Mouse (Mus musculus): Measurements from ENCODE around the gene Zmynd12. TPM values are rescaled to one million over a fixed set of nuclear protein-coding genes. Genes with fewer than 3 reads are reported as not detected.
A peak's percentile ranks its signal among the peaks of the same experiment; 100 is the strongest.

The Zmynd12 gene
- total RNA-seq, 2 experiments from 2014 or later: not detected

DNA sequence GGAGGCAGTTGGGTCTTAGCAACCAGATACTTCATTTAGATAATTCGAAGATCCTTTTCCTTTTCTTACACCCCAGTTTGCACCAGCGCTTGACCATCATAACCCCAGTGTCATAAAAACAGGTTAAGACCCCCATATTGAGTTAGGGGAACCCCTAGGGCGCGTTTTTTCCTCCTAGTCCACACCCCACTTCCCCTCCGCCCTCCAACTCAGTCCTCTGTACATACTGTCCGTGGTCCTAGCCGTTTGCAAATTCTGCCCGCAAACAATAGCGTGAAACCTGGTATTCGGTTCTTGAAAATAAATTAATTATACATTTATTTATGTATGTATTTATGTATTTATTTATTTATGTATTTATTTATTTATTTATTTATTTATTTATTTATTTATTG lies 70.3 kb downstream of the Zmynd12 start:
- intact Hi-C loops (cut with DNase I): loop anchor here (5.0 kb wide), 1 partner anchor 174 kb away; no protein-coding TSS in a partner anchor
- no peak for DNase-seq

DNA sequence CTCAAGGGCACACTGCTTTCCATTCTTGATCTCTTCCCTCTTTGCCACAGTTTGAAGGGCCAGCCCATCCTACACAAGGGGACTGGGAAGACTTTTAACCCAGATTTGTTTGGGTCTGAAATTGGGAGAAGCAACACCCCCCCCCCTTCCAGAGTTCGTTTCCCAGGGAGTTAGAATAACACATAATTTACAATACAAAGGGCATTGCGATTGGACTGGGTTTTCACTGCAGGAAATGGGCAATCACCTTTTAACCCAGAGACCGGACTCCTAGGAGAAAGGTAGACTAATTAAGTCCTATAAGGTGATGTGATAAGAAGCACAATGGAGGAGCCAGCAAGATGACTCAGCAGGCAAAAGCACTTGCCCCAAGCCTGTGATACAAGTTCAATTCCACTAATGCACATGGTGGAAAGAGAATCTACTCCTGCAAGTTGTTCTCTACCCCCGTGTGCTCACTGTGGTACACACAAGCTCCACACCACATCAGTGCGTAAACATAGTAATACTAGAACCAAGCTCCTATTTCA lies 75.8 kb downstream of the Zmynd12 start:
- no peak for DNase-seq
- intact Hi-C loops (cut with DNase I): no loop called here

DNA sequence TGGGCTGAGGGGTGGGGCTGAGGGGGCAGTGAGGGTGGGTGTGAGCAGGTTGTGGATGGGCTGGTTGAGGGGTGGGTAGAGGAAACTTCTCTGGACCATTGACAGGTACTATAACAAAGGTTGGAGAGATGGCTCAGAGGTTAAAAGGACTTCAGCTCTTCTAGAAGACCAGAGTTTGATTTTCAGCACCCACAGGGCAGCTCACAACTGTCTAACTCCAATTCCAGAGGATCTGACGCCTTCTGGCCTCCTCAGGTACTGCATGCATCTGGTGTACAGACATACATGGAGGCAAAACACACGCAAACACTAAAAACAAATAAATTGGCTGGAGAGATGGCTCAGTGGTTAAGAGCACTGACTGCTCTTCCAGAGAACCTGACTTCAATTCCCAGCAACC lies 89.0 kb downstream of the Zmynd12 start:
- intact Hi-C loops (cut with DNase I): loop anchor here (5.0 kb wide), 1 partner anchor 49 kb away; no protein-coding TSS in a partner anchor
- DNase-seq: no peak

DNA sequence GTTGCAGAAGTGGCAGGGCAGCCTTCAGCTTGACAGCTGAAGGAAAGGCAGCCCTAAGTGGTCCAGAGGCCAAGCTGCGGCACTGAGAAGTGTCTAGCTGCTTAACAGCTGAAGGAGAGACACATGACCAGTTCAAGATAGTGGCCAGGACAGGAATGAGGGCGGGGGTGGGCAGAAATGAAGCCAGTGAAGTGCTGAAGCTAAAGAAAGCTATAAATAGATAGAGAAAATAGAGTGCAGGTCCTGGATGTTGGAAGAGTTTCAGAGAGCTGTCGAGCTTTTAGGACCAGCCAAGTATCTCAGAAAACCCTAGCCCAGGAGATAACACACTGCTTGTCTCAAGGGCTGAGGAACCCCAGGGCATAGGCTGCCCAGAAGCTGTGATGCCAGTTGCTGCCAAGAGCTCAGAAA lies 90.1 kb downstream of the Zmynd12 start:
- intact Hi-C loops (cut with DNase I): loop anchor here (5.0 kb wide), 1 partner anchor 50 kb away; no protein-coding TSS in a partner anchor
- DNase-seq: peak in 1 of 2 experiments; percentile 9

Other genes starting within 250 kb of the Zmynd12 start
- gene Zfp691, start 248.6 kb upstream of the Zmynd12 start, total RNA-seq (2021): 10 to 100 TPM; 20.0 to 21.5 TPM
- under 1 TPM in 1 of 2 experiments, not detected in 1; 0.11 TPM for gene Ermap, start 232.8 kb upstream of the Zmynd12 start, total RNA-seq (2021)
- 10 to 100 TPM; 19.0 to 19.6 TPM for gene Svbp, start 227.5 kb upstream of the Zmynd12 start, total RNA-seq (2021)
- not detected for gene Tmem269, start 204.6 kb upstream of the Zmynd12 start, total RNA-seq (2021)
- gene AU022252, start 190.1 kb upstream of the Zmynd12 start, total RNA-seq (2021): 10 to 100 TPM; 22.2 to 24.5 TPM
- gene P3h1, start 189.9 kb upstream of the Zmynd12 start, total RNA-seq (2021): 10 to 100 TPM; 13.3 to 15.1 TPM
- gene Cldn19, start 167.4 kb upstream of the Zmynd12 start, total RNA-seq (2021): not detected
- 100 to 1,000 TPM; 786 to 814 TPM for gene Ybx1, start 128.2 kb upstream of the Zmynd12 start, total RNA-seq (2021)
- gene Ppih, start 102.3 kb upstream of the Zmynd12 start, total RNA-seq (2021): 10 to 100 TPM in 1 of 2 experiments, 1 to 10 TPM in 1; 9.4 to 12.2 TPM
- under 1 TPM in 1 of 2 experiments, not detected in 1; 0.36 TPM for gene Ccdc30, start 7.3 kb upstream of the Zmynd12 start, total RNA-seq (2021)
- 10 to 100 TPM in 1 of 2 experiments, 1 to 10 TPM in 1; 9.6 to 12.7 TPM for gene Ppcs, start 394 bp upstream of the Zmynd12 start, total RNA-seq (2021)
- under 1 TPM; 0.33 to 0.56 TPM for gene Rimkla, start 69.8 kb downstream of the Zmynd12 start, total RNA-seq (2021)
- gene Foxj3, start 114.2 kb downstream of the Zmynd12 start, total RNA-seq (2021): 10 to 100 TPM; 30.0 to 31.3 TPM
- 1 to 10 TPM; 4.7 to 5.1 TPM for gene Frg2f1, start 116.7 kb downstream of the Zmynd12 start, total RNA-seq (2021)
- not detected for gene Guca2a, start 214.9 kb downstream of the Zmynd12 start, total RNA-seq (2021)
- under 1 TPM in 1 of 2 experiments, not detected in 1; 0.89 TPM for gene Guca2b, start 236.1 kb downstream of the Zmynd12 start, total RNA-seq (2021)

Measured in heart, postnatal 36 days (tissue).